Mouse (Mus musculus) Patski (cell line): ENCODE results near the gene Ccnd1. TPM values are rescaled to one million over a fixed set of nuclear protein-coding genes. Genes with fewer than 3 reads are reported as not detected.

Source experiments
- ATAC-seq: fragments of 100-300 bp; one replicate; pipeline ENCODE4 v1.8.0; 2021
- CTCF ChIA-PET: fragments of 350-600 bp; sonication (Branson Sonifier 250); formaldehyde crosslinking; loops from one replicate; lab custom pipeline; 2022; ENCODE audit warnings: inconsistent platforms; lab: Charles Lee
- POLR2A ChIA-PET: fragments of 350-600 bp; sonication (Branson Sonifier 250); formaldehyde crosslinking; loops from one replicate; lab custom pipeline; 2022; ENCODE audit warnings: antibody characterized with exemption, inconsistent platforms; lab: Charles Lee
- DNase-seq: peaks from one replicate; pipeline ENCODE4 v3.0.0-alpha.2; 2011; ENCODE audit warnings: low read depth, low spot score
- H3K27me3 ChIP-seq: fragments of 371-371 bp; one replicate; pipeline ENCODE4 v1.5.1; 2021
- CTCF ChIP-seq: fragments of 100-300 bp; IDR thresholded peaks from one replicate; pipeline ENCODE4 v1.5.1; 2021
- in situ Hi-C: fragments of 300-500 bp; cut with MboI; formaldehyde crosslinking; loops from 3 replicates; pipeline ENCODE4 v1.11.1; 2018; ENCODE audit warnings: low pct_unique_long_range_greater_than_20kb, mixed read lengths
- polyA plus RNA-seq: library from polyadenylated mRNA; unstranded; gene quantifications from one replicate; pipeline ENCODE4 v1.2.3, GENCODE M21; 2021

Gene Ccnd1
- polyA plus RNA-seq, 1 experiment from 2014 or later: 110 TPM

DNA sequence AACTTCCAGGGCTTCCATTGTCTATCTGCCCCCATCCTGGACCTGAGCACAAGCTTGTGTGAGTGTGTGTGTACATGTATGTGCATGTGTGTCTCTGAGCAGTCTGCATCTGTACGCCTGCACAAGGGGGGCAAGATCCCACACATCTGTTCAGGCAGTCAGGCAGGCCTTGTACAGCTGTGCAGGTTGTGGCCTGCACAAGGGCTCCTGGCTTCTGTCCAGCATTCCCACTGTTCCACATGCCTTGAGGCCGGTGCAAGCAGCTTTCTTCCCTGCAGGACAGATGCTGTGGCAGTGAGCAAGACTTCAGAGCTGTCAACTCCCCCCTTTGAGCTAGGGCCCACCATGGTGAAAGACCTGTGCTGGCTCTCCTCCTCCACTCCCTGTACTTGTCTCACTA lies 56.6 kb downstream of the Ccnd1 start:
- ChIA-PET POLR2A (no interaction called here), CTCF (no interaction called here)
- no peak for ATAC-seq
- no peaks in the 10 kb centered on the region for H3K27me3 ChIP-seq
- in situ Hi-C loops: no loop called here
- DNase-seq: no peak
- TF ChIP-seq CTCF: no peak

Other genes starting within 250 kb of the Ccnd1 start
- gene Ano1, start 188.0 kb downstream of the Ccnd1 start, polyA plus RNA-seq: 0.49 TPM
- gene Fgf3, start 101.8 kb downstream of the Ccnd1 start, polyA plus RNA-seq: not detected
- not detected for gene Fgf4, start 92.6 kb downstream of the Ccnd1 start, polyA plus RNA-seq
- 0.10 TPM for gene Fgf15, start 43.4 kb downstream of the Ccnd1 start, polyA plus RNA-seq
- gene LTO1, start 24.8 kb downstream of the Ccnd1 start, polyA plus RNA-seq: 35.9 TPM